ENCODE assay signal across 7 mouse cellular contexts in genomic region chr7:19148875-19149541, GRCm38 (mm10). TPM values are rescaled to one million over a fixed set of nuclear protein-coding genes. Genes with fewer than 3 reads are reported as not detected.
DNase-seq lines count a peak whose midpoint lies in the region; ATAC-seq lines count a peak whose summit lies in the region.

Gene Qpctl (minus strand): TSS chr7:19149291.

- DNase-seq in adrenal gland, postnatal 25 days, result peak; percentile 95
- peak; percentile 100 for DNase-seq in heart, adult 11 months
- DNase-seq in kidney, adult 18-20 months, result peak; percentile 98
- DNase-seq in limb, embryonic 11.5 days (ENCODE audit: low spot score), result peak; percentile 95
- peak; percentile 99 for DNase-seq in midbrain, embryonic 14.5 days
- peak; percentile 95 to 96 for DNase-seq in spleen, adult 18-20 months

- H3K27ac ChIP-seq in embryonic facial prominence, embryonic 12.5 days, result peak within 1 kb of the TSS; percentile 78
- H3K27ac ChIP-seq in limb, embryonic 11.5 days (replicated peaks; ENCODE audit: low read depth, low read length), result peak within 1 kb of the TSS; percentile 42; the same call in 1 of the 2 replicates
- H3K27ac ChIP-seq in midbrain, embryonic 14.5 days (replicated peaks; ENCODE audit: low read depth, low read length), result peak within 1 kb of the TSS; percentile 85

- H3K9ac ChIP-seq in embryonic facial prominence, embryonic 12.5 days, result peak within 1 kb of the TSS; percentile 76
- peak within 1 kb of the TSS; percentile 58 for H3K9ac ChIP-seq in limb, embryonic 11.5 days (ENCODE audit: low read length)
- H3K9ac ChIP-seq in midbrain, embryonic 14.5 days (replicated peaks; ENCODE audit: low read length), result peak within 1 kb of the TSS; percentile 63

- H3K4me2 ChIP-seq in embryonic facial prominence, embryonic 12.5 days (replicated peaks), result peak within 1 kb of the TSS; percentile 79
- H3K4me2 ChIP-seq in limb, embryonic 11.5 days (ENCODE audit: low read depth, severe bottlenecking), result peak within 1 kb of the TSS; percentile 76
- peak within 1 kb of the TSS; percentile 80 for H3K4me2 ChIP-seq in midbrain, embryonic 14.5 days (ENCODE audit: low read length)

- peaks cover 28% of the 10 kb centered on the region for H3K36me3 ChIP-seq in embryonic facial prominence, embryonic 12.5 days
- peaks cover 12% of the 10 kb centered on the region; the same call in 1 of the 2 replicates for H3K36me3 ChIP-seq in limb, embryonic 11.5 days (ENCODE audit: control insufficient read depth, insufficient read depth, low read length)
- peaks cover 33% of the 10 kb centered on the region for H3K36me3 ChIP-seq in midbrain, embryonic 14.5 days (ENCODE audit: control insufficient read depth, insufficient read depth, low read length)

- H3K4me3 ChIP-seq in embryonic facial prominence, embryonic 12.5 days, result peak within 1 kb of the TSS; percentile 79
- H3K4me3 ChIP-seq in limb, embryonic 11.5 days (ENCODE audit: low read depth, low read length), result peak within 1 kb of the TSS; percentile 61
- peak within 1 kb of the TSS; percentile 68 for H3K4me3 ChIP-seq in midbrain, embryonic 14.5 days (replicated peaks; ENCODE audit: low read depth, low read length)

- peak; percentile 95 for ATAC-seq in embryonic facial prominence, embryonic 12.5 days (ENCODE audit: insufficient number of reproducible peaks, insufficient read depth, low FRiP score, low TSS enrichment)
- ATAC-seq in limb, embryonic 11.5 days (ENCODE audit: insufficient number of reproducible peaks, low FRiP score, low TSS enrichment, low read depth), result peak; percentile 96
- peak; percentile 97 for ATAC-seq in midbrain, embryonic 14.5 days (ENCODE audit: low FRiP score, low TSS enrichment)

- H3K9me3 ChIP-seq in embryonic facial prominence, embryonic 12.5 days, result no peaks in the 10 kb centered on the region
- no peaks in the 10 kb centered on the region for H3K9me3 ChIP-seq in limb, embryonic 11.5 days (ENCODE audit: control insufficient read depth, low read length)
- no peaks in the 10 kb centered on the region for H3K9me3 ChIP-seq in midbrain, embryonic 14.5 days (ENCODE audit: control insufficient read depth, low read length)

- under 1% methylated on average over 43 of the region's 43 CpGs for WGBS in embryonic facial prominence, embryonic 12.5 days
- WGBS in limb, embryonic 11.5 days, result under 1% methylated on average over 43 of the region's 43 CpGs
- under 1% methylated on average over 43 of the region's 43 CpGs for whole genome bisulfite sequencing in midbrain, embryonic 14.5 days

- peaks cover 16% of the 10 kb centered on the region for H3K4me1 ChIP-seq in embryonic facial prominence, embryonic 12.5 days
- peaks cover 11% of the 10 kb centered on the region for H3K4me1 ChIP-seq in limb, embryonic 11.5 days (ENCODE audit: control insufficient read depth, insufficient read depth, low read length)
- peaks cover 17% of the 10 kb centered on the region for H3K4me1 ChIP-seq in midbrain, embryonic 14.5 days (ENCODE audit: control insufficient read depth, insufficient read depth, low read length)

- no peaks in the 10 kb centered on the region for H3K27me3 ChIP-seq in embryonic facial prominence, embryonic 12.5 days
- no peaks in the 10 kb centered on the region for H3K27me3 ChIP-seq in limb, embryonic 11.5 days (ENCODE audit: control insufficient read depth, insufficient read depth, low read length)
- no peaks in the 10 kb centered on the region for H3K27me3 ChIP-seq in midbrain, embryonic 14.5 days (ENCODE audit: control insufficient read depth, insufficient read depth, low read length)

RNA-seq across cellular contexts. Expression of gene Qpctl, which starts in this region (rescaled TPM):
- total RNA-seq in adrenal gland, postnatal 25 days (2021), result 15.4 and 20.3 TPM in 2 replicates
- polyA plus RNA-seq in embryonic facial prominence, embryonic 12.5 days (2016; fragmentation: Nextera tagmentation; extraction: Ambion mirVana), result 16.7 and 17.4 TPM in 2 replicates
- polyA plus RNA-seq in limb, embryonic 11.5 days (2014; fragmentation: Nextera tagmentation; extraction: Ambion mirVana), result 10.7 and 11.7 TPM in 2 replicates
- polyA plus RNA-seq in midbrain, embryonic 14.5 days (2014; fragmentation: Nextera tagmentation; extraction: Ambion mirVana), result 18.5 and 20.0 TPM in 2 replicates

Comparison
In these comparisons a context has a peak if more than half of its experiments do, and no peak if none do; other contexts are left out.
1. Peak in every context shown above with its lines: DNase-seq, ATAC-seq, H3K4me3 ChIP-seq and H3K27ac ChIP-seq.